Comparison of ENCODE assay signal across 29 mouse cellular contexts in genomic region chr2:70836306-70836651, GRCm38 (mm10). TPM values are rescaled to one million over a fixed set of nuclear protein-coding genes. Genes with fewer than 3 reads are reported as not detected.
DNase-seq lines count a peak whose midpoint lies in the region; ATAC-seq and TF ChIP-seq lines count a peak whose summit lies in the region.
"Had no signal": no experiment of that assay in that cellular context is flagged by ENCODE, and none has a peak within 500 bp of the region (broad histone marks: within the 10 kb centered on the region; RNA-seq: fewer than 3 reads in every experiment).

No protein-coding gene starts in this region.

- no peaks in the 10 kb centered on the region for H3K79me2 ChIP-seq in CH12.LX (replicated peaks; ENCODE audit: control insufficient read depth, extremely low read depth, insufficient read depth, poor library complexity, severe bottlenecking)

- 0 out of 2 replicates have a peak, but pooled peaks have one; percentile 29 for TF ChIP-seq POLR2A in CH12.LX (IDR thresholded peaks at IDR 0.05; ENCODE audit: low read depth, low read length)
- TF ChIP-seq POLR2A in small intestine, adult 2 months (IDR thresholded peaks at IDR 0.05; ENCODE audit: low read depth, low read length), result no peak

- 0 out of 4 replicates have a peak, but pooled peaks cover 4 to 5% of the 10 kb centered on the region in 2 experiments for H3K4me1 ChIP-seq in CH12.LX (ENCODE audit: control insufficient read depth in 1 of 2, insufficient read depth in 2 of 2)
- peaks cover 20% of the 10 kb centered on the region; the same call in 1 of the 2 replicates for H3K4me1 ChIP-seq in small intestine, adult 2 months (ENCODE audit: control insufficient read depth, insufficient read depth, insufficient read length, low read length)
- H3K4me1 ChIP-seq in hindbrain, embryonic 11.5 days (replicated peaks; ENCODE audit: control insufficient read depth, insufficient read depth, low read length), result no peaks in the 10 kb centered on the region
- H3K4me1 ChIP-seq: embryonic facial prominence, embryonic 13.5 days; forebrain, embryonic 15.5 days; hindbrain, embryonic 15.5 days had no signal

- TF ChIP-seq CTCF in layer of hippocampus, adult 2 months (conservative IDR thresholded peaks at IDR 0.05), result no peak
- TF ChIP-seq CTCF in CH12.LX (conservative IDR thresholded peaks at IDR 0.05 in 1 of 2, IDR thresholded peaks at IDR 0.05 in 1 of 2; ENCODE audit: low read depth in 2 of 2, low read length in 2 of 2), result no peak
- TF ChIP-seq CTCF in small intestine, adult 2 months (IDR thresholded peaks at IDR 0.05; ENCODE audit: extremely low read depth, insufficient read length, insufficient replicate concordance, low read depth, low read length), result no peak

- no peaks in the 10 kb centered on the region for H3K27me3 ChIP-seq in CH12.LX (replicated peaks)
- H3K27me3 ChIP-seq in small intestine, adult 2 months (ENCODE audit: control insufficient read depth, insufficient read depth, low read length), result no peaks in the 10 kb centered on the region
- no peaks in the 10 kb centered on the region for H3K27me3 ChIP-seq in hindbrain, embryonic 11.5 days (ENCODE audit: control insufficient read depth, insufficient read depth, low read length)
- H3K27me3 ChIP-seq: embryonic facial prominence, embryonic 13.5 days; forebrain, embryonic 15.5 days; heart, embryonic 13.5 days; hindbrain, embryonic 15.5 days; kidney, embryonic 15.5 days; liver, embryonic 12.5 days had no signal

- in situ Hi-C loops in CH12.LX (cut with MboI; ENCODE audit: low pct_ligation_motif_present, low pct_unique_long_range_greater_than_20kb, low sequenced_read_pairs), result no loop called here

- no peaks in the 10 kb centered on the region for H3K9me3 ChIP-seq in CH12.LX (replicated peaks; ENCODE audit: low read length)
- no peaks in the 10 kb centered on the region for H3K9me3 ChIP-seq in hindbrain, embryonic 11.5 days (ENCODE audit: control insufficient read depth, low read length)
- H3K9me3 ChIP-seq: embryonic facial prominence, embryonic 13.5 days; forebrain, embryonic 10.5 days; forebrain, embryonic 15.5 days; G1E; heart, embryonic 13.5 days; hindbrain, embryonic 15.5 days; kidney, embryonic 15.5 days; liver, embryonic 12.5 days had no signal

- dilution Hi-C loops in CH12.LX (cut with MboI; ENCODE audit: extremely low pct_ligation_motif_present, extremely low pct_unique_long_range_greater_than_20kb, low sequenced_read_pairs), result no loop called here

- no peak for TF ChIP-seq RAD21 in CH12.LX (IDR thresholded peaks at IDR 0.05; ENCODE audit: low read depth, low read length)

- H3K36me3 ChIP-seq in CH12.LX (replicated peaks in 1 of 2; ENCODE audit: control insufficient read depth in 1 of 2, insufficient read depth in 1 of 2, low read length in 1 of 2), result no peaks in the 10 kb centered on the region
- no peaks in the 10 kb centered on the region for H3K36me3 ChIP-seq in small intestine, adult 2 months (ENCODE audit: control insufficient read depth, insufficient read depth, low read length)
- H3K36me3 ChIP-seq in hindbrain, embryonic 11.5 days (ENCODE audit: control insufficient read depth, insufficient read depth, low read length), result no peaks in the 10 kb centered on the region
- H3K36me3 ChIP-seq: embryonic facial prominence, embryonic 13.5 days; forebrain, embryonic 10.5 days; forebrain, embryonic 15.5 days; G1E; heart, embryonic 13.5 days; hindbrain, embryonic 15.5 days; kidney, embryonic 15.5 days; liver, embryonic 12.5 days had no signal

- H3K9ac ChIP-seq in CH12.LX (ENCODE audit: insufficient read depth, low read depth), result peak overlapping the region; percentile 56
- no peak overlapping the region for H3K9ac ChIP-seq in hindbrain, embryonic 11.5 days (ENCODE audit: low read depth, low read length)
- H3K9ac ChIP-seq: embryonic facial prominence, embryonic 13.5 days; forebrain, embryonic 15.5 days; heart, embryonic 13.5 days; hindbrain, embryonic 15.5 days; kidney, embryonic 15.5 days; liver, embryonic 12.5 days; liver, postnatal 0 days had no signal

- no peak for TF ChIP-seq EP300 in CH12.LX (IDR thresholded peaks at IDR 0.05; ENCODE audit: low read length)

- WGBS in small intestine, adult 2 months, result 65% methylated on average over 4 of the region's 4 CpGs
- WGBS in hindbrain, embryonic 11.5 days, result 80% methylated on average over 4 of the region's 4 CpGs

- H3K4me2 ChIP-seq in CH12.LX (ENCODE audit: insufficient read depth, low read depth, poor library complexity, severe bottlenecking), result peak overlapping the region; percentile 74
- no peak overlapping the region for H3K4me2 ChIP-seq in hindbrain, embryonic 11.5 days (replicated peaks; ENCODE audit: low read depth, low read length)
- H3K4me2 ChIP-seq: embryonic facial prominence, embryonic 13.5 days; forebrain, embryonic 15.5 days; heart, embryonic 13.5 days; hindbrain, embryonic 15.5 days; kidney, embryonic 15.5 days; liver, embryonic 12.5 days had no signal

- peak overlapping the region; percentile 43 for H3K27ac ChIP-seq in layer of hippocampus, adult 2 months
- H3K27ac ChIP-seq in CH12.LX (ENCODE audit: insufficient read depth, low read depth), result peak overlapping the region; percentile 45
- 0 out of 2 replicates have a peak overlapping the region, but pooled peaks have one; percentile 31 for H3K27ac ChIP-seq in small intestine, adult 2 months (ENCODE audit: insufficient read depth, low read depth, low read length)
- H3K27ac ChIP-seq in hindbrain, embryonic 11.5 days (ENCODE audit: low read depth, low read length), result no peak overlapping the region
- H3K27ac ChIP-seq: embryonic facial prominence, embryonic 13.5 days; forebrain, embryonic 10.5 days; forebrain, embryonic 15.5 days; gastrocnemius, adult 2 months; heart, embryonic 13.5 days; hindbrain, embryonic 15.5 days; kidney, embryonic 15.5 days; liver, embryonic 12.5 days; stomach, postnatal 0 days had no signal

- H3K4me3 ChIP-seq in layer of hippocampus, adult 2 months, result no peak overlapping the region
- H3K4me3 ChIP-seq in CH12.LX (replicated peaks in 1 of 3; ENCODE audit: low read depth in 2 of 3, low read length in 2 of 3, poor library complexity in 1 of 3), result no peak overlapping the region
- H3K4me3 ChIP-seq in small intestine, adult 2 months (ENCODE audit: low read depth, low read length), result no peak overlapping the region
- H3K4me3 ChIP-seq in hindbrain, embryonic 11.5 days (ENCODE audit: low read depth, low read length), result no peak overlapping the region
- H3K4me3 ChIP-seq: embryonic facial prominence, embryonic 13.5 days; forebrain, embryonic 10.5 days; forebrain, embryonic 15.5 days; gastrocnemius, adult 2 months; heart, embryonic 13.5 days; hindbrain, embryonic 15.5 days; kidney, embryonic 15.5 days; liver, embryonic 12.5 days had no signal

- no peak for ATAC-seq in hindbrain, embryonic 11.5 days (ENCODE audit: low FRiP score)
- ATAC-seq: forebrain, embryonic 15.5 days; liver, embryonic 12.5 days; liver, postnatal 0 days had no signal

- DNase-seq in layer of hippocampus, adult 2 months (ENCODE audit: low spot score in 2 of 2), result no peak
- DNase-seq in layer of hippocampus, postnatal 25 days (ENCODE audit: extremely low spot score in 1 of 2, low spot score in 1 of 2), result no peak
- DNase-seq in A20 (ENCODE audit: low read depth, low spot score), result peak; percentile 67
- DNase-seq in CH12.LX (ENCODE audit: extremely low read depth), result no peak
- no peak for DNase-seq in right cerebral cortex, postnatal 10 days (ENCODE audit: low spot score in 2 of 2)
- no peak for DNase-seq in hindbrain, embryonic 11.5 days (ENCODE audit: low spot score)
- DNase-seq: adrenal gland, postnatal 25 days; cerebellum, adult 11-12 months; cerebellum, adult 9-11 months; gastrocnemius, adult 2 months; heart, postnatal 10 days; kidney, adult 18-20 months; kidney, postnatal 36 days; layer of hippocampus, postnatal 36 days; left cerebral cortex, postnatal 4 days; liver, postnatal 0 days; lung, postnatal 36 days; midbrain, embryonic 14.5 days; thymus, adult 18-20 months had no signal

TF ChIP-seq in CH12.LX, 34 proteins besides CTCF, POLR2A, EP300 and RAD21:
- TF ChIP-seq BHLHE40 (IDR thresholded peaks at IDR 0.05; ENCODE audit: low read depth, low read length), result peak; percentile 55
- peak; percentile 15; the same call in 1 of the 2 replicates for TF ChIP-seq TCF12 (IDR thresholded peaks at IDR 0.05; ENCODE audit: low read depth, low read length)
- peak; percentile 49; the same call in 1 of the 2 replicates for TF ChIP-seq MYC (IDR thresholded peaks at IDR 0.05; ENCODE audit: low read depth, low read length)
- no peak for TF ChIP-seq MAX (IDR thresholded peaks at IDR 0.05; ENCODE audit: low read length)
- 0 out of 2 replicates have a peak, but pooled peaks have one; percentile 11 for TF ChIP-seq IRF4 (IDR thresholded peaks at IDR 0.05; ENCODE audit: low read depth, low read length)
- peak; percentile 34; the same call in 1 of the 2 replicates for TF ChIP-seq HCFC1 (IDR thresholded peaks at IDR 0.05; ENCODE audit: low read depth, low read length)
- no peak for TF ChIP-seq JUN (IDR thresholded peaks at IDR 0.05; ENCODE audit: insufficient read depth, low read depth, low read length)
- no peak for TF ChIP-seq CHD1 (IDR thresholded peaks at IDR 0.05; ENCODE audit: low read depth, low read length)
- TF ChIP-seq ZNF384 (IDR thresholded peaks at IDR 0.05; ENCODE audit: low read depth, low read length), result peak; percentile 88
- TF ChIP-seq ETS1 (conservative IDR thresholded peaks at IDR 0.05; ENCODE audit: low read depth, low read length), result no peak
- TF ChIP-seq USF1 (IDR thresholded peaks at IDR 0.05; ENCODE audit: low read depth, low read length), result no peak

RNA-seq across cellular contexts. Expression of gene Tlk1, which starts 10.8 kb away (rescaled TPM):
- 10 to 100 TPM; 74.0 to 83.3 TPM for total RNA-seq in layer of hippocampus, adult 2 months (2021)
- 10 to 100 TPM; 65.4 to 68.1 TPM for total RNA-seq in layer of hippocampus, postnatal 25 days (2021)
- total RNA-seq in CH12.LX (2012; rRNA removed), result 13.1 and 15.4 TPM in 2 replicates
- 16.7 and 17.4 TPM in 2 replicates for total RNA-seq in CH12.LX (2014; rRNA removed)
- polyA plus RNA-seq in CH12.LX (2012; ENCODE audit: insufficient read length, low read depth), result 37.6 and 39.1 TPM in 2 replicates
- polyA plus RNA-seq in small intestine, adult 2 months (2012; rRNA removed), result 2.3 and 6.5 TPM in 2 replicates
- polyA plus RNA-seq in hindbrain, embryonic 11.5 days (2014; fragmentation: Nextera tagmentation; extraction: Ambion mirVana), result 36.8 and 45.4 TPM in 2 replicates
